Mouse (Mus musculus): ENCODE results near the gene Olfr351.

DNA sequence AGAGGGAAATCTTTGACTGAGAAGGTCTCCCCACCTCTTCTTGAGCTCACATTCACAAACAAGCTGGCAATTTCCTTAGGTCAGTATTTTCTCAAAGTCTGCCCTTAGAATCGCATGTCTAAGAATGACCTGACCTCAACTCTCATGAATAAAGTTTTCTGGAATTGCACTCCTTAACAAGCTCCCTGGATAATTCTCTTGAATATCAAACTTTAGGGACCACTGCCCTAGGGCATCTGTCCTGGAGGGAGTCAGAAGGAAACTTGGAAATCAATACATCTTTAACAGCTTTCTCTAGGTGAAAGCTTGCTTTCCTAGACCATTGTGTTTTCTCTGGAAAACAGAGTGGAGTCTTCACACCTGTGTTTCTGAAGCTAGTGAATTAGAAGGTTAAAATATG is 16.4 kb downstream of the Olfr351 start, which contains the start of gene Olfr350:
- TF ChIP-seq CTCF (IDR thresholded peaks at IDR 0.05 in 2 of 3, conservative IDR thresholded peaks at IDR 0.05 in 1 of 3; ENCODE audit: control insufficient read depth in 1 of 3, insufficient read depth in 1 of 3, low read depth in 2 of 3, low read length in 3 of 3, poor library complexity in 1 of 3, severe bottlenecking in 1 of 3) (no peak), MEF2A (IDR thresholded peaks at IDR 0.05; ENCODE audit: extremely low read depth, insufficient replicate concordance, low read depth, low read length, poor library complexity, severe bottlenecking) (no peak), TAL1 (IDR thresholded peaks at IDR 0.05; ENCODE audit: low read length) (no peak), EP300 (IDR thresholded peaks at IDR 0.05; ENCODE audit: low read depth in 1 of 2, low read length in 2 of 2) (no peak), ZNF384 (IDR thresholded peaks at IDR 0.05; ENCODE audit: low read depth, low read length) (no peak), POLR2A (IDR thresholded peaks at IDR 0.05; ENCODE audit: control insufficient read depth in 1 of 2, insufficient read depth in 1 of 2, low read depth in 1 of 2, low read length in 2 of 2, poor library complexity in 1 of 2) (no peak), MXI1 (IDR thresholded peaks at IDR 0.05; ENCODE audit: low read depth, low read length) (no peak), SMC3 (IDR thresholded peaks at IDR 0.05; ENCODE audit: low read depth, low read length) (no peak)

Data from MEL (cell line).